Mouse (Mus musculus) liver, embryonic 12.5 days (tissue): Measurements from ENCODE around the gene Thap7. TPM values are rescaled to one million over a fixed set of nuclear protein-coding genes. Genes with fewer than 3 reads are reported as not detected.

Experiments
- ATAC-seq: fragments of 200-750 bp; cut with Nextera tagmentation; 2 replicates; pipeline ENCODE4 v1.8.0; 2017; ENCODE audit warnings: moderate number of reproducible peaks, mild to moderate bottlenecking, moderate library complexity
- H3K27ac ChIP-seq: fragments of 300-500 bp; sonication (generic); 2 replicates; pipeline ENCODE4 v1.5.1; 2016; ENCODE audit warnings: mild to moderate bottlenecking
- H3K27me3 ChIP-seq: fragments of 300-500 bp; sonication (generic); replicated peaks from 2 replicates; pipeline ENCODE4 v1.6.1; 2016; ENCODE audit warnings: mild to moderate bottlenecking, moderate library complexity
- H3K36me3 ChIP-seq: fragments of 300-500 bp; sonication (generic); 2 replicates; pipeline ENCODE4 v1.6.1; 2016; ENCODE audit warnings: mild to moderate bottlenecking, moderate library complexity
- H3K4me1 ChIP-seq: fragments of 300-500 bp; sonication (generic); 2 replicates; pipeline ENCODE4 v1.6.1; 2016
- H3K4me2 ChIP-seq: fragments of 300-500 bp; sonication (generic); 2 replicates; pipeline ENCODE4 v1.6.1; 2016; ENCODE audit warnings: mild to moderate bottlenecking, moderate library complexity
- H3K4me3 ChIP-seq: fragments of 300-500 bp; sonication (generic); 2 replicates; pipeline ENCODE4 v1.5.1; 2016; ENCODE audit warnings: mild to moderate bottlenecking, moderate library complexity
- H3K9ac ChIP-seq: fragments of 300-500 bp; sonication (generic); 2 replicates; pipeline ENCODE4 v1.6.1; 2016; ENCODE audit warnings: mild to moderate bottlenecking, moderate library complexity
- H3K9me3 ChIP-seq: fragments of 300-500 bp; sonication (generic); replicated peaks from 2 replicates; pipeline ENCODE4 v1.6.1; 2016; ENCODE audit warnings: mild to moderate bottlenecking, moderate library complexity
- WGBS: fragments of 180-500 bp; shearing (Covaris S2); methylation state at CpG from one replicate; pipeline ENCODE4 v1.1.7; 2016; ENCODE audit not compliant: insufficient replicate concordance; 5-methylcytosine and 5-hydroxymethylcytosine counted together
- polyA plus RNA-seq: library from polyadenylated mRNA; unstranded; fragments of >200 nt; fragmentation: Nextera tagmentation; extraction: Ambion mirVana; gene quantifications from 2 replicates; pipeline ENCODE4 v1.2.1, GENCODE M21; 2016

The Thap7 gene
- polyA plus RNA-seq, 1 experiment from 2014 or later, result 36.6 TPM

GRCm38 (mm10) chr16:17507018-17507552 lies 23.9 kb downstream of the Thap7 start:
- WGBS, result 68% methylated on average over 5 of the region's 5 CpGs
- no peaks in the 10 kb centered on the region for H3K9me3 ChIP-seq

GRCm38 (mm10) chr16:17502681-17503080 lies 28.3 kb downstream of the Thap7 start:
- H3K27ac ChIP-seq, result no peak overlapping the region
- H3K9me3 ChIP-seq, result no peaks in the 10 kb centered on the region

More at GRCm38 (mm10) chr16:17507018-17507552, 23.9 kb downstream of the Thap7 start:
- no peak overlapping the region for H3K4me2 ChIP-seq
- no peak overlapping the region for H3K4me3 ChIP-seq
- H3K36me3 ChIP-seq, result peaks cover 3% of the 10 kb centered on the region
- H3K9ac ChIP-seq, result no peak overlapping the region
- no peak overlapping the region for H3K27ac ChIP-seq
- no peak for ATAC-seq
- peaks cover 41% of the 10 kb centered on the region for H3K27me3 ChIP-seq
- H3K4me1 ChIP-seq, result peaks cover 25% of the 10 kb centered on the region

GRCm38 (mm10) chr16:17499249-17499883 lies 31.6 kb downstream of the Thap7 start:
- Histone ChIP-seq H3K27ac (no peak overlapping the region), H3K9ac (no peak overlapping the region), H3K9me3 (no peaks in the 10 kb centered on the region), H3K27me3 (peaks cover 36% of the 10 kb centered on the region; the same call in 1 of the 2 replicates), H3K4me3 (no peak overlapping the region), H3K4me1 (no peaks in the 10 kb centered on the region), H3K4me2 (no peak overlapping the region), H3K36me3 (no peaks in the 10 kb centered on the region)
- ATAC-seq, result peak; percentile 36; the same call in 1 of the 2 replicates
- WGBS, result 41% methylated on average over 10 of the region's 10 CpGs

More at GRCm38 (mm10) chr16:17502681-17503080, 28.3 kb downstream of the Thap7 start:
- Histone ChIP-seq H3K4me3 (no peak overlapping the region), H3K9ac (no peak overlapping the region), H3K4me2 (no peak overlapping the region), H3K36me3 (no peaks in the 10 kb centered on the region), H3K27me3 (peaks cover 54% of the 10 kb centered on the region), H3K4me1 (no peaks in the 10 kb centered on the region)
- no peak for ATAC-seq
- 58% methylated on average over 4 of the region's 4 CpGs for WGBS

- no peaks in the 10 kb centered on the region for H3K9me3 ChIP-seq
- H3K27ac ChIP-seq, result no peak overlapping the region
- H3K9ac ChIP-seq, result no peak overlapping the region
- 69% methylated on average over 2 of the region's 2 CpGs for WGBS
- peaks cover 22% of the 10 kb centered on the region; the same call in 1 of the 2 replicates for H3K27me3 ChIP-seq
- no peaks in the 10 kb centered on the region for H3K36me3 ChIP-seq
- ATAC-seq, result no peak
- H3K4me1 ChIP-seq, result no peaks in the 10 kb centered on the region
- no peak overlapping the region for H3K4me2 ChIP-seq
- no peak overlapping the region for H3K4me3 ChIP-seq
Observed at GRCm38 (mm10) chr16:17496499-17497305, 34.2 kb downstream of the Thap7 start.

GRCm38 (mm10) chr16:17491896-17492561 lies 38.9 kb downstream of the Thap7 start:
- H3K27me3 ChIP-seq, result peaks cover 36% of the 10 kb centered on the region
- 46% methylated on average over 5 of the region's 5 CpGs for WGBS
- H3K9ac ChIP-seq, result no peak overlapping the region
- H3K36me3 ChIP-seq, result peaks cover 10% of the 10 kb centered on the region
- ATAC-seq, result no peak
- no peaks in the 10 kb centered on the region for H3K9me3 ChIP-seq
- H3K4me2 ChIP-seq, result no peak overlapping the region
- H3K4me1 ChIP-seq, result peaks cover 23% of the 10 kb centered on the region
- no peak overlapping the region for H3K4me3 ChIP-seq
- no peak overlapping the region for H3K27ac ChIP-seq

- H3K36me3 ChIP-seq, result peaks cover 17% of the 10 kb centered on the region
- no peak overlapping the region for H3K4me3 ChIP-seq
- no peak for ATAC-seq
- H3K9me3 ChIP-seq, result no peaks in the 10 kb centered on the region
- H3K4me1 ChIP-seq, result peaks cover 27% of the 10 kb centered on the region
- no peak overlapping the region for H3K27ac ChIP-seq
- peaks cover 29% of the 10 kb centered on the region for H3K27me3 ChIP-seq
- H3K9ac ChIP-seq, result no peak overlapping the region
- 78% methylated on average over 5 of the region's 5 CpGs for WGBS
- no peak overlapping the region for H3K4me2 ChIP-seq
Observed at GRCm38 (mm10) chr16:17491154-17491553, 39.8 kb downstream of the Thap7 start.

GRCm38 (mm10) chr16:17489469-17490111 lies 41.3 kb downstream of the Thap7 start, which contains the start of gene Aifm3:
Gene Aifm3 (plus strand): TSS chr16:17489611.
- peak within 1 kb of the TSS; percentile 87 for H3K4me2 ChIP-seq
- H3K4me1 ChIP-seq, result peaks cover 28% of the 10 kb centered on the region
- peak within 1 kb of the TSS; percentile 65 for H3K9ac ChIP-seq
- H3K27ac ChIP-seq, result no peak within 1 kb of the TSS
- no peaks in the 10 kb centered on the region for H3K9me3 ChIP-seq
- H3K36me3 ChIP-seq, result peaks cover 32% of the 10 kb centered on the region
- H3K4me3 ChIP-seq, result peak within 1 kb of the TSS; percentile 57
- ATAC-seq, result peak; percentile 78
- H3K27me3 ChIP-seq, result peaks cover 29% of the 10 kb centered on the region
- 2% methylated on average over 46 of the region's 47 CpGs for WGBS

- peaks cover 29% of the 10 kb centered on the region for H3K27me3 ChIP-seq
- H3K36me3 ChIP-seq, result peaks cover 41% of the 10 kb centered on the region
- H3K9me3 ChIP-seq, result no peaks in the 10 kb centered on the region
- H3K9ac ChIP-seq, result peak overlapping the region; percentile 65; the same call in 1 of the 2 replicates
- H3K4me3 ChIP-seq, result peak overlapping the region; percentile 57
- H3K4me2 ChIP-seq, result peak overlapping the region; percentile 87
- no peak overlapping the region for H3K27ac ChIP-seq
- WGBS, result 44% methylated on average over 14 of the region's 14 CpGs
- no peak for ATAC-seq
- H3K4me1 ChIP-seq, result peaks cover 28% of the 10 kb centered on the region
Observed at GRCm38 (mm10) chr16:17488478-17489468, 42.2 kb downstream of the Thap7 start.

GRCm38 (mm10) chr16:17486505-17486904 lies 44.4 kb downstream of the Thap7 start:
- Histone ChIP-seq H3K27ac (no peak overlapping the region), H3K4me3 (no peak overlapping the region), H3K27me3 (peaks cover 23% of the 10 kb centered on the region), H3K9me3 (no peaks in the 10 kb centered on the region), H3K9ac (no peak overlapping the region), H3K4me1 (peaks cover 38% of the 10 kb centered on the region), H3K36me3 (peaks cover 56% of the 10 kb centered on the region), H3K4me2 (no peak overlapping the region)
- WGBS, result 72% methylated on average over 3 of the region's 3 CpGs
- no peak for ATAC-seq

- Histone ChIP-seq H3K27ac (no peak overlapping the region), H3K4me3 (no peak overlapping the region), H3K4me1 (peaks cover 55% of the 10 kb centered on the region), H3K9me3 (no peaks in the 10 kb centered on the region), H3K9ac (no peak overlapping the region), H3K4me2 (no peak overlapping the region), H3K36me3 (peaks cover 79% of the 10 kb centered on the region), H3K27me3 (no peaks in the 10 kb centered on the region)
- 28% methylated on average over 2 of the region's 2 CpGs for WGBS
- ATAC-seq, result peak; percentile 57; the same call in 1 of the 2 replicates
Observed at GRCm38 (mm10) chr16:17481465-17481864, 49.5 kb downstream of the Thap7 start.
